Mouse (Mus musculus) left cerebral cortex, postnatal 25 days (tissue): ENCODE measurements around the gene Wnt16. TPM values are rescaled to one million over a fixed set of nuclear protein-coding genes. Genes with fewer than 3 reads are reported as not detected.
A peak's percentile ranks its signal among the peaks of the same experiment; 100 is the strongest.
"Not testable (repeated sequence)": the region's sequence is repeated elsewhere in the genome, so short reads cannot be mapped to it uniquely, and the experiment has no call there.

Experiments used
- DNase-seq, 2 experiments: peaks; one replicate each; pipeline ENCODE4 v3.0.0; 2022; ENCODE audit warnings: low spot score in 2 of 2, mixed read lengths in 1 of 2
- intact Hi-C: fragments of 180-260 bp; cut with DNase I; formaldehyde crosslinking; loops from one replicate; pipeline ENCODE4 v1.15.1; 2025
- total RNA-seq, 2 experiments: library from RNA; stranded (reverse); gene quantifications; 2 replicates each; pipeline ENCODE4 v1.2.3; 2021

Wnt16 gene
- total RNA-seq, result 1 to 10 TPM in 1 of 2 experiments, under 1 TPM in 1; 0.92 to 1.2 TPM

- intact Hi-C loops, result loop anchor here (5.0 kb wide), 2 partner anchors 166 to 969 kb away; no protein-coding TSS in a partner anchor
- peak; percentile 17 to 48 for DNase-seq
Observed at GRCm38 (mm10) chr6:22288004-22288736, at the start of gene Wnt16. Gene Wnt16 (plus strand): TSS chr6:22288227.

GRCm38 (mm10) chr6:22243321-22243720 is 44.7 kb upstream of the Wnt16 start:
- no peak for DNase-seq
- intact Hi-C loops, result no loop called here

GRCm38 (mm10) chr6:22246696-22247095 is 41.3 kb upstream of the Wnt16 start:
- intact Hi-C loops, result no loop called here

GRCm38 (mm10) chr6:22258784-22259183 is 29.2 kb upstream of the Wnt16 start:
- DNase-seq, result no peak
- intact Hi-C loops, result no loop called here

More at GRCm38 (mm10) chr6:22246696-22247095, 41.3 kb upstream of the Wnt16 start:
- no peak for DNase-seq

- intact Hi-C loops, result no loop called here
- no peak for DNase-seq
Observed at GRCm38 (mm10) chr6:22262519-22262918, 25.5 kb upstream of the Wnt16 start.

- DNase-seq, intact Hi-C loops: not testable (repeated sequence)
Observed at GRCm38 (mm10) chr6:22264094-22264493, 23.9 kb upstream of the Wnt16 start.

GRCm38 (mm10) chr6:22266018-22266417 is 22.0 kb upstream of the Wnt16 start:
- intact Hi-C loops, result no loop called here
- DNase-seq, result no peak

- intact Hi-C loops, result no loop called here
Observed at GRCm38 (mm10) chr6:22267807-22268667, 20.0 kb upstream of the Wnt16 start.

GRCm38 (mm10) chr6:22268677-22269076 is 19.4 kb upstream of the Wnt16 start:
- intact Hi-C loops, result no loop called here
- no peak for DNase-seq

More at GRCm38 (mm10) chr6:22267807-22268667, 20.0 kb upstream of the Wnt16 start:
- no peak for DNase-seq

- no peak for DNase-seq
- intact Hi-C loops, result no loop called here
Observed at GRCm38 (mm10) chr6:22269840-22270521, 18.0 kb upstream of the Wnt16 start.

GRCm38 (mm10) chr6:22277941-22278340 is 10.1 kb upstream of the Wnt16 start:
- intact Hi-C loops, result no loop called here
- no peak for DNase-seq

GRCm38 (mm10) chr6:22280217-22280861 is 7.7 kb upstream of the Wnt16 start:
- intact Hi-C loops, result no loop called here
- peak; percentile 10 to 54 for DNase-seq

- no peak for DNase-seq
- intact Hi-C loops, result no loop called here
Observed at GRCm38 (mm10) chr6:22282405-22282804, 5.6 kb upstream of the Wnt16 start.

GRCm38 (mm10) chr6:22288737-22289460 is 872 bp downstream of the Wnt16 start:
- DNase-seq, result peak; percentile 23 to 29
- intact Hi-C loops, result loop anchor here (5.0 kb wide), 2 partner anchors 167 to 968 kb away; no protein-coding TSS in a partner anchor

- DNase-seq, result no peak
- intact Hi-C loops, result loop anchor here (5.0 kb wide), 2 partner anchors 167 to 968 kb away; no protein-coding TSS in a partner anchor
Observed at GRCm38 (mm10) chr6:22289461-22290021, 1.5 kb downstream of the Wnt16 start.

GRCm38 (mm10) chr6:22290790-22291189 is 2.8 kb downstream of the Wnt16 start:
- intact Hi-C loops, result no loop called here
- no peak for DNase-seq

- intact Hi-C loops, result no loop called here
- DNase-seq, result no peak
Observed at GRCm38 (mm10) chr6:22292056-22292455, 4.0 kb downstream of the Wnt16 start.

GRCm38 (mm10) chr6:22293922-22294321 is 5.9 kb downstream of the Wnt16 start:
- intact Hi-C loops, result no loop called here

More at GRCm38 (mm10) chr6:22293922-22294321, 5.9 kb downstream of the Wnt16 start:
- DNase-seq, result no peak
